Mouse (Mus musculus) left cerebral cortex, postnatal 14 days (tissue): ENCODE measurements at regions not wholly inside any gene's neighbourhood (a gene's known extent, or its start where the extent isn't known, plus 50 kb on each side); places are given as distances from the start of the nearest gene placed in this dataset.

Experiments
- DNase-seq, 2 experiments: peaks; one replicate each; pipeline ENCODE4 v3.0.0; 2021 to 2022; ENCODE audit warnings: low spot score in 2 of 2, mixed read lengths in 1 of 2
- intact Hi-C: fragments of 180-260 bp; cut with DNase I; formaldehyde crosslinking; loops from one replicate; pipeline ENCODE4 v1.15.1; 2025

GRCm38 (mm10) chr6:25321446-25321845 is 365.3 kb upstream of the Tmem229a start:
- DNase-seq, result no peak
- intact Hi-C loops, result no loop called here

- intact Hi-C loops, result no loop called here
- DNase-seq, result no peak
These were observed 364.3 kb upstream of the Tmem229a start for GRCm38 (mm10) chr6:25320291-25320844.

- intact Hi-C loops, result no loop called here
These were observed 351.4 kb upstream of the Tmem229a start for GRCm38 (mm10) chr6:25307471-25307870.

GRCm38 (mm10) chr6:25304844-25305504 is 348.9 kb upstream of the Tmem229a start:
- no peak for DNase-seq
- intact Hi-C loops, result no loop called here

More at GRCm38 (mm10) chr6:25307471-25307870, 351.4 kb upstream of the Tmem229a start:
- no peak for DNase-seq

- no peak for DNase-seq
- intact Hi-C loops, result no loop called here
These were observed 335.5 kb upstream of the Tmem229a start for GRCm38 (mm10) chr6:25291613-25292012.

- no peak for DNase-seq
- intact Hi-C loops, result no loop called here
These were observed 331.5 kb upstream of the Tmem229a start for GRCm38 (mm10) chr6:25287591-25287990.

- intact Hi-C loops, result no loop called here
- DNase-seq, result peak in 1 of 2 experiments; percentile 5
These were observed 330.2 kb upstream of the Tmem229a start for GRCm38 (mm10) chr6:25286313-25286712.

- no peak for DNase-seq
- intact Hi-C loops, result no loop called here
These were observed 322.4 kb upstream of the Tmem229a start for GRCm38 (mm10) chr6:25278509-25278908.

- intact Hi-C loops, result no loop called here
- DNase-seq, result peak in 1 of 2 experiments; percentile 3
These were observed 321.8 kb upstream of the Tmem229a start for GRCm38 (mm10) chr6:25277703-25278447.

- DNase-seq, result peak; percentile 20 to 37
- intact Hi-C loops, result no loop called here
These were observed 320.1 kb upstream of the Tmem229a start for GRCm38 (mm10) chr6:25276221-25276620.

- DNase-seq, result peak in 1 of 2 experiments; percentile 53
- intact Hi-C loops, result no loop called here
These were observed 304.5 kb upstream of the Tmem229a start for GRCm38 (mm10) chr6:25260559-25260958.

GRCm38 (mm10) chr6:25255762-25256161 is 299.7 kb upstream of the Tmem229a start:
- intact Hi-C loops, result no loop called here
- peak in 1 of 2 experiments; percentile 4 for DNase-seq

GRCm38 (mm10) chr6:25237021-25237420 is 280.9 kb upstream of the Tmem229a start:
- no peak for DNase-seq
- intact Hi-C loops, result no loop called here

- intact Hi-C loops, result no loop called here
- no peak for DNase-seq
These were observed 280.5 kb upstream of the Tmem229a start for GRCm38 (mm10) chr6:25236616-25237015.
